ENCODE assay signal across 19 mouse cellular contexts in genomic region chr8:116800636-116801035, GRCm38 (mm10).
"Had no signal": no experiment of that assay in that cellular context is flagged by ENCODE, and none has a peak within 500 bp of the region (broad histone marks: within the 10 kb centered on the region; RNA-seq: fewer than 3 reads in every experiment).

No protein-coding gene starts in this region.

- DNase-seq: kidney, adult 18-20 months; kidney, postnatal 10 days; kidney, postnatal 4 days; lung, adult 2 months; lung, postnatal 36 days; midbrain, embryonic 14.5 days; spleen, adult 18-20 months; thymus, adult 18-20 months; thymus, postnatal 14 days had no signal

- H3K4me1 ChIP-seq: intestine, embryonic 15.5 days; limb, embryonic 10.5 days; liver, embryonic 15.5 days; midbrain, embryonic 10.5 days; neural tube, embryonic 15.5 days; stomach, embryonic 15.5 days had no signal

- H3K4me2 ChIP-seq: intestine, embryonic 15.5 days; liver, embryonic 11.5 days; liver, embryonic 15.5 days; neural tube, embryonic 15.5 days; stomach, embryonic 15.5 days had no signal

- H3K36me3 ChIP-seq: intestine, embryonic 15.5 days; limb, embryonic 10.5 days; liver, embryonic 15.5 days; midbrain, embryonic 10.5 days; neural tube, embryonic 15.5 days; stomach, embryonic 15.5 days had no signal

- H3K27me3 ChIP-seq: intestine, embryonic 15.5 days; liver, embryonic 15.5 days; neural tube, embryonic 15.5 days; stomach, embryonic 15.5 days had no signal

- H3K4me3 ChIP-seq: intestine, embryonic 15.5 days; layer of hippocampus, adult 2 months; limb, embryonic 10.5 days; liver, embryonic 15.5 days; midbrain, embryonic 10.5 days; myocyte; neural tube, embryonic 15.5 days; stomach, embryonic 15.5 days had no signal

- H3K27ac ChIP-seq: intestine, embryonic 15.5 days; layer of hippocampus, adult 2 months; limb, embryonic 10.5 days; liver, embryonic 15.5 days; midbrain, embryonic 10.5 days; neural tube, embryonic 15.5 days; stomach, embryonic 15.5 days had no signal

- H3K9me3 ChIP-seq: intestine, embryonic 15.5 days; limb, embryonic 10.5 days; midbrain, embryonic 10.5 days; neural tube, embryonic 15.5 days; stomach, embryonic 15.5 days had no signal

- ATAC-seq: intestine, embryonic 15.5 days; lung, postnatal 0 days had no signal

- H3K9ac ChIP-seq: intestine, embryonic 15.5 days; liver, embryonic 15.5 days; neural tube, embryonic 15.5 days; stomach, embryonic 15.5 days had no signal
